Mouse (Mus musculus) ES-E14 (cell line): Measurements from ENCODE around the gene Slc37a1.

Source experiments
- CHD2 ChIP-seq: IDR thresholded peaks from 2 replicates; pipeline ENCODE4 v1.6.1; 2014; ENCODE audit warnings: mild to moderate bottlenecking, low read depth, low read length, inconsistent platforms
- MAFK ChIP-seq: IDR thresholded peaks from 2 replicates; pipeline ENCODE4 v1.6.1; 2014; ENCODE audit warnings: mild to moderate bottlenecking, low read depth, low read length, inconsistent platforms; ENCODE audit not compliant: insufficient read depth

DNA sequence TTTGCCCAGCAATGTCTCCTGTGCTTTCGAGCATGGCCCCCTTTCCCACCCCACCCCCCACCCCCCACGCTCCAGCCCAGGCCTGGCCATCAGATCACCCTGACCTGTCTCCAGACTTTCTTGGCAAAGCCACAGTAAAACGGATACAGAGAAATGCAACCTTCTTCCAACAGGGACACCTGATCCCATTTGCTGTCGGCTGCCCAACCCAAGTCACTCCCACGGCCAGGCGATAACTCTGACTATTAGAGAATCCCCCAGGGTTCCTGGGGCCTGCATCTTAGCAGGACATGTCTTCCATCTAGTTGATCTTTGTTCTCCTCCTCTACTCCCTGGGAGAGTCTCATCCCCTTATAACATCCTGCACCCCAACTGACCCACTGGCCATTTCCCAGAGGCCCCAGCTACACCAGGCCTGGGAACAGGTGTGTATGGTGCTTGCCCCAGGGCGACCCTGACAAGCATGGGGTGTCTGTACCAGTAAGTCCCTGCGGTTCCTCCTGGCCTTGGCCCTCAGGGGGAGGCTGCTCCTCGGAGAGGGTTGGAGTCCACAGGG lies 28.2 kb upstream of the Slc37a1 start:
- TF ChIP-seq CHD2 (no peak), MAFK (no peak)
